Mouse (Mus musculus) forebrain, embryonic 11.5 days (tissue): ENCODE measurements around the gene Evx2. TPM values are rescaled to one million over a fixed set of nuclear protein-coding genes. Genes with fewer than 3 reads are reported as not detected.

Experiments
- ATAC-seq: fragments of 200-750 bp; cut with Nextera tagmentation; replicated peaks from 2 replicates; pipeline ENCODE4 v1.8.0; 2017; ENCODE audit warnings: moderate TSS enrichment; ENCODE audit not compliant: low FRiP score
- DNase-seq: peaks from one replicate; pipeline ENCODE4 v3.0.0-alpha.2; 2017; ENCODE audit warnings: low spot score
- H3K27ac ChIP-seq: fragments of 300-500 bp; sonication (generic); 2 replicates; pipeline ENCODE4 v1.5.1; 2014; ENCODE audit warnings: low read depth, low read length
- H3K27me3 ChIP-seq: fragments of 300-500 bp; sonication (generic); 2 replicates; pipeline ENCODE4 v1.6.1; 2014; ENCODE audit warnings: mild to moderate bottlenecking, low read length, mixed read lengths; ENCODE audit not compliant: control insufficient read depth, insufficient read depth
- H3K36me3 ChIP-seq: fragments of 300-500 bp; sonication (generic); 2 replicates; pipeline ENCODE4 v1.6.1; 2014; ENCODE audit warnings: mild to moderate bottlenecking, low read length, moderate library complexity, mixed read lengths; ENCODE audit not compliant: control insufficient read depth, insufficient read depth
- H3K4me1 ChIP-seq: fragments of 300-500 bp; sonication (generic); replicated peaks from 2 replicates; pipeline ENCODE4 v1.6.1; 2014; ENCODE audit warnings: low read length, mixed read lengths; ENCODE audit not compliant: control insufficient read depth, insufficient read depth
- H3K4me2 ChIP-seq: fragments of 300-500 bp; sonication (generic); 2 replicates; pipeline ENCODE4 v1.6.1; 2014; ENCODE audit warnings: low read depth, mild to moderate bottlenecking, low read length, moderate library complexity, mixed read lengths; ENCODE audit not compliant: severe bottlenecking
- H3K4me3 ChIP-seq: fragments of 300-500 bp; sonication (generic); 2 replicates; pipeline ENCODE4 v1.5.1; 2014; ENCODE audit warnings: low read depth, low read length
- H3K9ac ChIP-seq: fragments of 300-500 bp; sonication (generic); 2 replicates; pipeline ENCODE4 v1.6.1; 2014; ENCODE audit warnings: low read length
- H3K9me3 ChIP-seq: fragments of 300-500 bp; sonication (generic); 2 replicates; pipeline ENCODE4 v1.6.1; 2016; ENCODE audit warnings: low read length, mixed read lengths; ENCODE audit not compliant: control insufficient read depth
- WGBS: fragments of 180-500 bp; shearing (Covaris S2); extraction: QIAGEN DNeasy Blood & Tissue Kit; methylation state at CpG from one replicate; pipeline ENCODE4 v1.1.7; 2014; 5-methylcytosine and 5-hydroxymethylcytosine counted together
- polyA plus RNA-seq: library from polyadenylated mRNA; unstranded; fragments of >200 nt; fragmentation: Nextera tagmentation; extraction: Ambion mirVana; gene quantifications from 2 replicates; pipeline ENCODE4 v1.2.1, GENCODE M21; 2014

Gene Evx2
- polyA plus RNA-seq, 1 experiment from 2014 or later = not detected

- DNase-seq (peak; percentile 86), ATAC-seq (no peak)
- Histone ChIP-seq H3K9ac (no peak overlapping the region), H3K27me3 (peaks cover 93% of the 10 kb centered on the region), H3K36me3 (no peaks in the 10 kb centered on the region), H3K4me1 (peaks cover 5% of the 10 kb centered on the region; the same call in 1 of the 2 replicates), H3K9me3 (no peaks in the 10 kb centered on the region), H3K4me3 (no peak overlapping the region), H3K4me2 (no peak overlapping the region), H3K27ac (no peak overlapping the region)
- 4% methylated on average over 17 of the region's 17 CpGs for WGBS
Measured at GRCm38 (mm10) chr2:74686301-74686987, 27.1 kb upstream of the Evx2 start.

GRCm38 (mm10) chr2:74685059-74685603 lies 25.8 kb upstream of the Evx2 start:
- Histone ChIP-seq H3K9me3 (no peaks in the 10 kb centered on the region), H3K27me3 (peaks cover 96% of the 10 kb centered on the region), H3K4me2 (no peak overlapping the region), H3K9ac (no peak overlapping the region), H3K4me1 (peaks cover 5% of the 10 kb centered on the region; the same call in 1 of the 2 replicates), H3K36me3 (no peaks in the 10 kb centered on the region), H3K27ac (no peak overlapping the region), H3K4me3 (no peak overlapping the region)
- 12% methylated on average over 4 of the region's 4 CpGs for WGBS
- ATAC-seq (no peak), DNase-seq (peak; percentile 37)

GRCm38 (mm10) chr2:74684106-74684505 lies 24.7 kb upstream of the Evx2 start:
- Histone ChIP-seq H3K4me1 (peaks cover 5% of the 10 kb centered on the region; the same call in 1 of the 2 replicates), H3K27ac (no peak overlapping the region), H3K27me3 (peaks cover 96% of the 10 kb centered on the region), H3K4me2 (no peak overlapping the region), H3K4me3 (no peak overlapping the region), H3K36me3 (no peaks in the 10 kb centered on the region), H3K9ac (no peak overlapping the region), H3K9me3 (no peaks in the 10 kb centered on the region)
- no peak for ATAC-seq
- DNase-seq = peak; percentile 51
- 1% methylated on average over 12 of the region's 12 CpGs for WGBS

GRCm38 (mm10) chr2:74683471-74683951 lies 24.2 kb upstream of the Evx2 start:
- H3K27me3 ChIP-seq = peaks cover 96% of the 10 kb centered on the region
- no peak overlapping the region for H3K27ac ChIP-seq
- no peak overlapping the region for H3K4me3 ChIP-seq
- H3K4me1 ChIP-seq = peaks cover 5% of the 10 kb centered on the region; the same call in 1 of the 2 replicates
- peak; percentile 64 for DNase-seq
- H3K36me3 ChIP-seq = no peaks in the 10 kb centered on the region
- no peak for ATAC-seq
- no peak overlapping the region for H3K9ac ChIP-seq
- no peaks in the 10 kb centered on the region for H3K9me3 ChIP-seq
- no peak overlapping the region for H3K4me2 ChIP-seq
- 0% methylated on average over 18 of the region's 18 CpGs for WGBS

GRCm38 (mm10) chr2:74682796-74683195 lies 23.4 kb upstream of the Evx2 start:
- H3K27ac ChIP-seq = no peak overlapping the region
- H3K9me3 ChIP-seq = no peaks in the 10 kb centered on the region
- H3K9ac ChIP-seq = no peak overlapping the region
- H3K4me1 ChIP-seq = peaks cover 5% of the 10 kb centered on the region; the same call in 1 of the 2 replicates
- WGBS = under 1% methylated on average over 49 of the region's 51 CpGs
- H3K4me3 ChIP-seq = peak overlapping the region; percentile 5; the same call in 1 of the 2 replicates
- DNase-seq (peak; percentile 61), ATAC-seq (no peak)
- no peak overlapping the region for H3K4me2 ChIP-seq
- peaks cover 97% of the 10 kb centered on the region for H3K27me3 ChIP-seq
- no peaks in the 10 kb centered on the region for H3K36me3 ChIP-seq

- Histone ChIP-seq H3K27ac (no peak overlapping the region), H3K36me3 (no peaks in the 10 kb centered on the region), H3K4me3 (0 out of 2 replicates have a peak overlapping the region, but pooled peaks have one; percentile 10), H3K4me1 (peaks cover 5% of the 10 kb centered on the region; the same call in 1 of the 2 replicates), H3K9me3 (no peaks in the 10 kb centered on the region), H3K4me2 (no peak overlapping the region), H3K27me3 (peaks cover 97% of the 10 kb centered on the region), H3K9ac (no peak overlapping the region)
- whole genome bisulfite sequencing = under 1% methylated on average over 77 of the region's 78 CpGs
- ATAC-seq (0 out of 2 replicates have a peak, but pooled peaks have one; percentile 15), DNase-seq (peak; percentile 71)
Measured at GRCm38 (mm10) chr2:74681594-74682531, 22.5 kb upstream of the Evx2 start.

GRCm38 (mm10) chr2:74680561-74681398 lies 21.4 kb upstream of the Evx2 start:
- 3% methylated on average over 21 of the region's 21 CpGs for WGBS
- no peak overlapping the region for H3K9ac ChIP-seq
- peak; percentile 55 for DNase-seq

More at GRCm38 (mm10) chr2:74680561-74681398, 21.4 kb upstream of the Evx2 start:
- H3K9me3 ChIP-seq = no peaks in the 10 kb centered on the region
- peaks cover 5% of the 10 kb centered on the region; the same call in 1 of the 2 replicates for H3K4me1 ChIP-seq
- no peak for ATAC-seq
- no peak overlapping the region for H3K27ac ChIP-seq
- no peaks in the 10 kb centered on the region for H3K36me3 ChIP-seq
- H3K4me3 ChIP-seq = no peak overlapping the region
- peaks cover 100% of the 10 kb centered on the region for H3K27me3 ChIP-seq
- no peak overlapping the region for H3K4me2 ChIP-seq
